Mouse (Mus musculus) cerebellum, adult 9-11 months (tissue): ENCODE results near the gene Fam222b.

Experiments used
- DNase-seq: peaks from one replicate; pipeline ENCODE4 v3.0.0; 2022

Gene Fam222b

GRCm38 (mm10) chr11:78138023-78138422, 43.6 kb downstream of the Fam222b start:
- DNase-seq = no peak

DNA sequence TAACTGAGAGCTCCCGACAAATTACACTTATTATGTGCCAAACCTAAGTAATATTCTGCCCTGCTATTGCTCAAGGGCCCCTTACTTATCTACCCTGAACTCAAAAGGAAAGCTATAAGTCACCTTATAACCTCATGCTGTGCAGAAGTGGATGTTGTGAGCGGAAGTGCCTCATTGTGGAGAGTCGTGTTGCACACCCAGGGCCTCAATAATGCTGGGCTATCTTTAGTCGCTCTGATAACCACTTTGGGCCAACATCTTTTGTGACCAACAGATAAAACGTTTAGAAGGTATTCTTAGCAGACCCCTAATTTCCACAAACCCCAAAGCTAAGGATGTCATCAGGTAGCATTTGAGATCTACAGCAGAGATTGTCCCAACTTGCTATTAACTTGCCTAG, 46.2 kb downstream of the Fam222b start:
- DNase-seq = no peak

GRCm38 (mm10) chr11:78143520-78143919, 49.1 kb downstream of the Fam222b start:
- DNase-seq = no peak

GRCm38 (mm10) chr11:78146168-78146567, 51.7 kb downstream of the Fam222b start:
- no peak for DNase-seq

- no peak for DNase-seq
Observed at GRCm38 (mm10) chr11:78146707-78147543, 52.5 kb downstream of the Fam222b start.

DNA sequence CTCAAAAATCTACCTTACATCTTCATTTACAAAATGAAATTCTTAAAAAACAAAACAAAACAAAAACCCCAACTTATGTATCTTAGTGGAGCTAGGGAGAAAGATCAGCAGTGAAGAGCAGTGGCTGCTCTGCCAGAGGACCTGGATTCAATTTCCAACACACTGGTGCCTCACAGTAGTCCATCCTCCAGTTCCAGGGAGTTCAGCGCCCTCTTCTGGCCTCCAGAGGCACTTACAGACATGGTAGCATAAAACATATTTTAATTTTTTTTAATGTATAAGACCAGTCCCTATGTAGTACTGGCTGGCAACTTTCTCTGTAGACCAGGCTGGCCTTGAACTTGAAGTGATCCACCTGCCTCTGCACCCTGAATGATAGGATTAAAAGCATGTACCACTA, 56.7 kb downstream of the Fam222b start:
- no peak for DNase-seq

- DNase-seq = peak; percentile 89
Observed at GRCm38 (mm10) chr11:78152299-78153231, 58.1 kb downstream of the Fam222b start.

GRCm38 (mm10) chr11:78153778-78154177, 59.3 kb downstream of the Fam222b start:
- DNase-seq = peak; percentile 31

GRCm38 (mm10) chr11:78155674-78156073, 61.2 kb downstream of the Fam222b start:
- DNase-seq = peak; percentile 30

- DNase-seq = no peak
Observed at GRCm38 (mm10) chr11:78156156-78156699, 61.8 kb downstream of the Fam222b start.

DNA sequence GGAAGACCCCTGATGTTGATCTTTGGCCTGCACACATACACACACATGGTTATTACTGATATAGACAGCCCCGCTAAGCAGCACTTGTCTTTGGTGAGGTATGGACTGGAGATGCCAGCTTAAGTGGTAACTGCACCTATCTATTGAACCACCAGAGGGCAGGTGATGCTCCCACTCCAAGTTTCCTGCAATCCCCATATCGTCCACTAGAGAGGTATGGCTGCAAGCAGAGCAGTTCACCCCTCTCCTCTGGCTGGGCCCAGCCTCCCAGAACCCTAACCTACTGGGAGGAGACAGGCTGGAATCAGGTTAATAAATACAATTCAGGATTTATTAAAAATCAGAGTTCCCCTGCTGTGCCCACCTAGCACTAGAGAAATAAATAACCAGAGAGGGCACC, 64.6 kb downstream of the Fam222b start:
- peak; percentile 85 for DNase-seq

DNA sequence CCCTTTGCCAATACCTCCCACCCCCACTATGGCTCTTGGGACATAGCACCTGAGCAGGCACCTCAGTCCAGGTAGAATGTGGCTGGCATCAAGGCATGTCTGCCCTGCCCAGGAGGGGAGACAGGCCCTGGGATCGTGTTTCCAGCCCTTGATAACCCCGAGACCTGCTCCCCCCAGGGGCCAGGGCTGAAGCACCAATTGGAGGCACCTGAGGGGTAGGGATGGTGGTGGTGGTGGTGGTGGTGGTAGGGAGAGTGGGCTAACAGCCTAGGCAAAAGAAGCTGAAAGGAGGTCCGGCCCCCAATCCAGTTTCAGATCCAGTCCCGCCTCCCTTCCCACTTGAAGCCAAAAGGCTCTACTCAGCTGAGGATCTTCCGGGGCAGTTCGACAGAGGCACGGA, 65.1 kb downstream of the Fam222b start:
- DNase-seq = peak; percentile 52

DNA sequence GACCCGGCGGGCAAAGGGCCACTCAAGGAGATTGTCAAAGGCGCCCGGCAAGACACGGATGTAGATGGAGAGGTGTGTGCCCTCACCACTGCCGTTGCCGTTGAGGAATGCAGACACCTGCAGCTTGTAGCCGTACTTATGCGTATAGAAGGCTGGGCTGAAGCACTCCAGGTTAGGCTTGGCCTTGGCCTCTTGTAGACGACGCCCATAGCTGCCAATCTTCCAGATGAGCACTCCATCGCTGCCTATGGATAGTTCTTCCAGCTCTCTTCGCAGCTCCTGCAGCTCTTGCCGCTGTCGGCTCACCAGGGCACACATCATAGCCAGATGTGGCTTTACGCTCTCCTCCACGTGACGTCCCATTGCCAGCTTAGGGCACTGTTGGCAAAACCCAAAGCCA, 65.7 kb downstream of the Fam222b start:
- peak; percentile 36 for DNase-seq

GRCm38 (mm10) chr11:78160675-78161074, 66.2 kb downstream of the Fam222b start:
- no peak for DNase-seq

GRCm38 (mm10) chr11:78161169-78161568, 66.7 kb downstream of the Fam222b start:
- DNase-seq = no peak

DNA sequence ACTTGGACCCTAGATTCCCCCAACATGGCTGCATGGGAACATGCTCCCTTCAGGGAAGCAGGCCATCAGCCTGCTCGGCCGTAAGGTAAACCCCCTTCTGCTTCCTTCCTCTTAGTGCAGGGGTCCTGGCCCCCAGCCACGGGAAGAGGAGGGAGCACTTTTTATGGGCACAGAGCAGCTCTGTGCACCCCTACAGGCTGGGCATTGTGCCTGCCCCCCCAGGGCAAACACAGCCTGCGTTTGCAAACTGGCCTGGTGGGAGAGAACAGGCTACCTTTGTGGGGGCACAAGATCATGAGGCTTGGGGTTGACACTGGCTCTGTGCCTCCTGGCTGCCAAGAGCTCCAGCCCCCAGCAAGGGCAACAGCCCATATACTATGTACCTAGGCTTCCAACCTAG, 67.5 kb downstream of the Fam222b start:
- peak; percentile 52 for DNase-seq

DNA sequence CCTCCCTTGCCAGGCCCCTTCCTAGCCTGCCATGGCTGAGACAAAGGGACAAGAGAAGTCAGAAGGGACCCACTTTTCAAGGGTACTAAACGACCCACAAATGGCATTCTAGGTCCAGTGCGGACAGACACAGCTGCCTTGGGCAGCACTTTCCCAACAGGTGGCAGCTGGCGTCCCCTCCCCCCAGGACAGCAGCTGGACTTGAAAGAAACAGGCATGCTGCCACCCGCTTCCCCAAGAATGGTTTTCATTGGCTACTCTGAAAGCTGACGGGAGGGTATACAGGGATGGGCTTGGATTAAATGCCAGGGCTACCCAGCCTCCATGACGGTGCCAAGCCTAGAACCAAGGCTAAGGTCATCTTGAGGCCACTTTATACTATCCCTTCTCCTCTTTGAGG, 68.0 kb downstream of the Fam222b start:
- DNase-seq = peak; percentile 36

DNA sequence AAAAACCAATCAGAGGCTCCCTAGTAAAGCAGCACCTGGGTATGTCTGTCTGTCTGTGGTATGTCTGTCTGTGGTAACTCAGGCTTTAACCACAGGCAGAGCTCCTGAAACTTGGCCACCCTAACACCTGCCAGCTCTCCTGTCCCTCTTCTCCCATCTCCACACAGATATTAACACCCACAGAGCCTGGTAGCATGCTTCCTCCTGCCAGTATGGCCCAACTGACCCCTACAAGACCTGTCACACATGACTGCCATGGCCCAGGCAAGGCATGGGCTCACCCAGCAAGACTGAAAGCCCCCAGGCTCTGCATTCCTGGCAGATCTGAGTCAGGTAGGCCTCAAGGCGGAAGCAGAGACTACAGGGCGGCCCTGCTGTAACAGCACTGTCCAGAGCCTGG, 68.6 kb downstream of the Fam222b start:
- no peak for DNase-seq

DNA sequence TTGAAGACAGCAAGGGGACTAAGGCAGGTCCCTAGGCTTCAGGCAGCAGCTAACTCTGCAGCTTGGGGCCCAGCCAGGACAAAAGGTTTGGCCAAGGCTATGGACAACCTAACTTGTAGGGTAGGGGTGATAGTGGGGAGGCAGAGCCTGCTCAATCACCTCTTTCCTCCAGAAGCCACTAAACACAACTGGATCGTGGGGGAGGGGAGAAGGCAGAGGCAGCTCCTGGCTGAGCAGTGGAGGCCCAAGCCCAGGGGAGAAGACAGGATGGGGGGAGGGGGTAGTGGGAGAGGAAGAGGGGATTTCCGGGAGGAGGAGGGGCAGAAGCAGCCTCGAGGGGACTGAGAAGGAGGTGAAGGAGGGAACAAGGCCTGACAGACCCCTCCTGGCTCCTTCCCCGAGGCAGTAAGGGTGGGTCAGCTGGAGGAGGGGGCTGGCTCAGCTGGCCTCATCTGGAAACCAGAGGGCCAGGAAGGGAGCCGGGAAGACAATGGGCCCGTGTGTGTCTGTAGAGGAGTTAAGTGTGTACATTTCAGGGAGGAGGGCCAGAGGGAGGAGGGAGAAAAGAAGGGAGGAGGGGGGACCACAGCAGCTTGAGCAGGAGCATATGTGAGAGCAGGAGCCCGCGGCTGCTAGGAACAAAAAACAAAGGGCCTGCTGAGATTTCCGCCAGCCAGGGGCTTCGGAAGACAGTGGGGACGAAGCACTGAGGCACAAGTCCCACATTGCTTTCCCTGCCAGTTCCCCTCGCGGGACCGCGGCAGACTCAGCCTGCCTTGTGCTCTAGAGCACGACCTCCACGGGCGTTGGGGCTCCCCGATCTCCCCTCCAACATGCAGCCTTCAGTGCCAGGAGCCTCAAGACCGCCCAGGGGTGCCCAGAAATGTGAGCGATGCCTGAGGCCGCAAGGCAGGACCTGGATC, 69.5 kb downstream of the Fam222b start:
- DNase-seq = peak; percentile 53

GRCm38 (mm10) chr11:78164604-78164923, 70.1 kb downstream of the Fam222b start:
- no peak for DNase-seq

DNA sequence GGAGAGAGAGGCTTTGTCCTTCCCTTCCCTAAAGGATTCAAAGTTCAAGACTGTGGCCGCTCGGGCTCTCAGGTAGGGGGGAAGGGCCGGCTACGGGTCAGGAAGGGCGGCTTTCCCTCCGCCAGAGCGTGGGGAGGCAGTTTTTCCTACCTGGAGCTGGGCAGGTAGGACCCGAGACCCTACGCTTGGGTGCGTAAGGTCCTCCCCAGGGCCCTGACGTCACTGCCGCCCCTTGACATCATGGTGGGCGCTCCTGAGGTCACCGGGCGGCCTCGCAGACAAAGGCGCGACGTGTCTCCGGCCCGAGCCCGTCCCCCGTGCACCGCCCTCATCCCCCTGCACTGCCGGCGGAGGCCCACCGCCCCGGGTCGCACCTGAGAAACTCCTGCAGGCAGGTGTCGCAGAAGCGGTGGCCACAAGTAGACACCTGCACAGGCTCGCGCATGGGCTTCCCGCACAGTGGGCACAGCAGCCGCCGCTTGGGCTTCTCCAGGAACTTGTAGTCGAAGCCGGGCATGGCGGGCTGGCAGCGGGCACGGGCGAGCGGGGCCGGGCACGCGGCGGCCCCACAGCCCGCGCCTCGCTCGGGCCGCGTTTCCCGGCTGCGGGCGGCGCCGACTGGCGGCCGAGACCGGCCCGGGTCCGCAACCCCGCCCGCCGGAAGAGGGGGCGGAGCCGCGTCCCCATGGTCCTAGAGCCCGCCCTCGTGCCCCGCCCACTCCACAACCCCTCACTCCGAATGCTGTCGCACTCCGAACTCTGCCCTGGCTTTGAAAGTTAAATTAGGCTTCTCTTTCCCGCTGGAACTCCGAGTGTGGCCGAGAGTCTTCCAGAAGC, 70.7 kb downstream of the Fam222b start, which contains the start of gene Traf4:
Gene Traf4, minus strand, starts transcription at position 666 of the 837 bp plus-strand sequence.
- DNase-seq = peak; percentile 75

DNA sequence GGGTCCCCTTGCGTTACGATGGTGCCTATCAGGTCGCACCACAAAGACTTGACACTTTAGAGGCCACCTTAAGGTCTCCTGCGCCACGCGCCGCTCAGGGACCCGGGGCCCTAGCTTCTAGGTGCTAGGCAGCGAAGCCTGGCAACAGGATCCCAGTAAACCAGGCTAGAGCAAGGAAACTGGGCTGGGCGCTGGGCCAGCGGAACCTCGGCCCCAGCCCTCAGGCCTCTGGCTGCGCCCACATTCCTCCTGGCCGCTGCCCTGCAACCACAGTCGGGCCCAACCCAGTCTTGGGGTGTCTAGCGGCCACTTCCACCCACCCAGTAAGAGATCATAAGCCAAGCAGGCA, 71.3 kb downstream of the Fam222b start:
- peak; percentile 67 for DNase-seq
